Mouse (Mus musculus) kidney, adult 2 months (tissue): ENCODE measurements around the gene Ddit4l.

ENCODE experiments used
- CTCF ChIP-seq: fragments of 200-500 bp; conservative IDR thresholded peaks from 2 replicates; pipeline ENCODE4 v1.5.1; 2011; ENCODE audit warnings: low read depth, mild to moderate bottlenecking, control low read depth, low read length, moderate library complexity, mixed read lengths; ENCODE audit not compliant: insufficient read depth, insufficient read length
- POLR2A ChIP-seq: fragments of 200-500 bp; IDR thresholded peaks from one replicate; pipeline ENCODE4 v1.6.1; 2011; ENCODE audit warnings: low read depth, low read length, control low read depth

DNA sequence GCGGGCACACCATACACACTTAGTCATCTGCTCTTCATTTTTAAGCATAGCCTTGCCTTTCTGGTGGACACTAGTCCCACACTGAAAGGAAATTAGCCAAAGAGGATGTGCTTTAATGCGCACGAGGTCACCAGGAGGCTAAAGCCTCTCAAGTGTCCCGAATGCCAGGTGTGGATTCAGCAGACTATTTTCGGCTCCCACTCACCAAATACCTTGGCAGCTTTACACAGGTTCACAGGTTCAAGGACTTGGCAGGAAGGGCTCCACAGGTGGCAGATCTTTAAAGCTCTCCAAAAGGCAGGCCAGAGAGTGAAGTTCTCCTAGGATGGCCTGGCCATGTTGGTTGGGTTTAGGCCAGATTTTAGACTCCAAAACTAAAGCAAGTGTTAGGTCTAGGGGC, 19.8 kb downstream of the Ddit4l start:
- TF ChIP-seq CTCF: no peak
- TF ChIP-seq POLR2A: no peak
